Comparison of ENCODE assay signal across 10 mouse cellular contexts in genomic region chr4:151980699-151981098, GRCm38 (mm10). TPM values are rescaled to one million over a fixed set of nuclear protein-coding genes. Genes with fewer than 3 reads are reported as not detected.
A peak's percentile ranks its signal among the peaks of the same experiment; 100 is the strongest.
DNase-seq lines count a peak whose midpoint lies in the region; ATAC-seq and TF ChIP-seq lines count a peak whose summit lies in the region.
"Had no signal": no experiment of that assay in that cellular context is flagged by ENCODE, and none has a peak within 500 bp of the region (broad histone marks: within the 10 kb centered on the region; RNA-seq: fewer than 3 reads in every experiment).

No protein-coding gene starts in this region.

- no peak for TF ChIP-seq EP300 in liver, postnatal 0 days (IDR thresholded peaks at IDR 0.05; ENCODE audit: low read depth)

- no peak overlapping the region for H3K9ac ChIP-seq in forebrain, embryonic 15.5 days (replicated peaks)
- H3K9ac ChIP-seq in forebrain, embryonic 13.5 days = no peak overlapping the region
- no peak overlapping the region for H3K9ac ChIP-seq in liver, postnatal 0 days (replicated peaks)
- no peak overlapping the region for H3K9ac ChIP-seq in liver, embryonic 12.5 days

- peak; percentile 38 for TF ChIP-seq CTCF in liver, postnatal 0 days (IDR thresholded peaks at IDR 0.05; ENCODE audit: low read depth)

- H3K4me1 ChIP-seq in forebrain, embryonic 15.5 days = no peaks in the 10 kb centered on the region
- H3K4me1 ChIP-seq in forebrain, embryonic 13.5 days = no peaks in the 10 kb centered on the region
- 0 out of 2 replicates have a peak, but pooled peaks cover 2% of the 10 kb centered on the region for H3K4me1 ChIP-seq in liver, postnatal 0 days (ENCODE audit: insufficient read depth)
- H3K4me1 ChIP-seq in liver, embryonic 12.5 days = peaks cover 21% of the 10 kb centered on the region

- peaks cover 24% of the 10 kb centered on the region for H3K36me3 ChIP-seq in forebrain, embryonic 15.5 days
- H3K36me3 ChIP-seq in forebrain, embryonic 13.5 days (ENCODE audit: poor library complexity, severe bottlenecking) = peaks cover 74% of the 10 kb centered on the region
- peaks cover 28% of the 10 kb centered on the region for H3K36me3 ChIP-seq in liver, postnatal 0 days (replicated peaks; ENCODE audit: insufficient read depth, low read length)
- peaks cover 78% of the 10 kb centered on the region for H3K36me3 ChIP-seq in liver, embryonic 12.5 days

- no peak for DNase-seq in liver, postnatal 0 days
- DNase-seq in adipocyte (ENCODE audit: low spot score) = peak; percentile 45
- peak; percentile 60 for DNase-seq in skeletal muscle tissue, adult 2 months (ENCODE audit: low read depth, low spot score)
- DNase-seq in thymus, adult 18-20 months = no peak
- no peak for DNase-seq in cerebellum, adult 11 months

- ATAC-seq in forebrain, embryonic 15.5 days (replicated peaks) = peak; percentile 8; the same call in 1 of the 2 replicates
- ATAC-seq in forebrain, embryonic 13.5 days = no peak
- no peak for ATAC-seq in liver, postnatal 0 days
- ATAC-seq in liver, embryonic 12.5 days = no peak

- no peak overlapping the region for H3K4me2 ChIP-seq in forebrain, embryonic 15.5 days (replicated peaks)
- no peak overlapping the region for H3K4me2 ChIP-seq in forebrain, embryonic 13.5 days
- no peak overlapping the region for H3K4me2 ChIP-seq in liver, postnatal 0 days (ENCODE audit: low read depth, low read length)
- H3K4me2 ChIP-seq in liver, embryonic 12.5 days = no peak overlapping the region

- 80% methylated on average over 8 of the region's 8 CpGs for WGBS in forebrain, embryonic 15.5 days
- 84% methylated on average over 8 of the region's 8 CpGs for WGBS in forebrain, embryonic 13.5 days
- 84% methylated on average over 8 of the region's 8 CpGs for WGBS in liver, postnatal 0 days (ENCODE audit: insufficient replicate concordance)
- WGBS in liver, embryonic 12.5 days (ENCODE audit: insufficient replicate concordance) = 80% methylated on average over 8 of the region's 8 CpGs

- no peaks in the 10 kb centered on the region for H3K9me3 ChIP-seq in forebrain, embryonic 15.5 days
- H3K9me3 ChIP-seq in forebrain, embryonic 13.5 days (replicated peaks) = no peaks in the 10 kb centered on the region
- no peaks in the 10 kb centered on the region for H3K9me3 ChIP-seq in liver, postnatal 0 days (ENCODE audit: low read length)
- no peaks in the 10 kb centered on the region for H3K9me3 ChIP-seq in liver, embryonic 12.5 days (replicated peaks)
- H3K9me3 ChIP-seq: G1E; hindbrain, embryonic 10.5 days had no signal

- no peak overlapping the region for H3K4me3 ChIP-seq in forebrain, embryonic 15.5 days
- H3K4me3 ChIP-seq in forebrain, embryonic 13.5 days = no peak overlapping the region
- no peak overlapping the region for H3K4me3 ChIP-seq in liver, postnatal 0 days (ENCODE audit: low read depth, low read length)
- no peak overlapping the region for H3K4me3 ChIP-seq in liver, embryonic 12.5 days

- no peaks in the 10 kb centered on the region for H3K27me3 ChIP-seq in forebrain, embryonic 15.5 days
- H3K27me3 ChIP-seq in forebrain, embryonic 13.5 days = no peaks in the 10 kb centered on the region
- H3K27me3 ChIP-seq in liver, postnatal 0 days (ENCODE audit: insufficient read depth, low read length) = no peaks in the 10 kb centered on the region
- no peaks in the 10 kb centered on the region for H3K27me3 ChIP-seq in liver, embryonic 12.5 days (replicated peaks)

- H3K27ac ChIP-seq in forebrain, embryonic 15.5 days (replicated peaks) = no peak overlapping the region
- no peak overlapping the region for H3K27ac ChIP-seq in forebrain, embryonic 13.5 days
- no peak overlapping the region for H3K27ac ChIP-seq in liver, postnatal 0 days (ENCODE audit: low read depth)
- H3K27ac ChIP-seq in liver, embryonic 12.5 days = no peak overlapping the region
- H3K27ac ChIP-seq: hindbrain, embryonic 10.5 days had no signal

RNA-seq across cellular contexts. Expression of gene Thap3, which starts 8.1 kb away (rescaled TPM):
- polyA plus RNA-seq in forebrain, embryonic 15.5 days (2015; fragmentation: Nextera tagmentation; extraction: Ambion mirVana) = 41.4 and 41.6 TPM in 2 replicates
- 39.6 and 40.6 TPM in 2 replicates for polyA plus RNA-seq in forebrain, embryonic 13.5 days (2015; fragmentation: Nextera tagmentation; extraction: Ambion mirVana)
- 5.7 and 6.8 TPM in 2 replicates for polyA plus RNA-seq in liver, postnatal 0 days (2015; fragmentation: Nextera tagmentation; extraction: Ambion mirVana)
- polyA plus RNA-seq in liver, embryonic 12.5 days (2016; fragmentation: Nextera tagmentation; extraction: Ambion mirVana) = 10.0 and 10.3 TPM in 2 replicates

RNA-seq across cellular contexts. Expression of gene Phf13, which starts 15.4 kb away (rescaled TPM):
- 19.5 and 21.8 TPM in 2 replicates for polyA plus RNA-seq in forebrain, embryonic 15.5 days (2015; fragmentation: Nextera tagmentation; extraction: Ambion mirVana)
- 17.6 and 19.4 TPM in 2 replicates for polyA plus RNA-seq in forebrain, embryonic 13.5 days (2015; fragmentation: Nextera tagmentation; extraction: Ambion mirVana)
- 3.6 and 4.1 TPM in 2 replicates for polyA plus RNA-seq in liver, postnatal 0 days (2015; fragmentation: Nextera tagmentation; extraction: Ambion mirVana)
- polyA plus RNA-seq in liver, embryonic 12.5 days (2016; fragmentation: Nextera tagmentation; extraction: Ambion mirVana) = 10.4 and 11.2 TPM in 2 replicates

RNA-seq across cellular contexts. Expression of gene Klhl21, which starts 27.9 kb away (rescaled TPM):
- polyA plus RNA-seq in forebrain, embryonic 15.5 days (2015; fragmentation: Nextera tagmentation; extraction: Ambion mirVana) = 3.0 and 3.5 TPM in 2 replicates
- polyA plus RNA-seq in forebrain, embryonic 13.5 days (2015; fragmentation: Nextera tagmentation; extraction: Ambion mirVana) = 2.7 and 3.0 TPM in 2 replicates
- 4.2 TPM in 2 replicates for polyA plus RNA-seq in liver, postnatal 0 days (2015; fragmentation: Nextera tagmentation; extraction: Ambion mirVana)
- polyA plus RNA-seq in liver, embryonic 12.5 days (2016; fragmentation: Nextera tagmentation; extraction: Ambion mirVana) = 10.9 and 12.0 TPM in 2 replicates

RNA-seq across cellular contexts. Expression of gene Zbtb48, which starts 46.8 kb away (rescaled TPM):
- 18.0 and 21.5 TPM in 2 replicates for polyA plus RNA-seq in forebrain, embryonic 15.5 days (2015; fragmentation: Nextera tagmentation; extraction: Ambion mirVana)
- polyA plus RNA-seq in forebrain, embryonic 13.5 days (2015; fragmentation: Nextera tagmentation; extraction: Ambion mirVana) = 18.5 and 25.2 TPM in 2 replicates
- polyA plus RNA-seq in liver, postnatal 0 days (2015; fragmentation: Nextera tagmentation; extraction: Ambion mirVana) = 7.4 and 8.5 TPM in 2 replicates
- 11.4 and 12.2 TPM in 2 replicates for polyA plus RNA-seq in liver, embryonic 12.5 days (2016; fragmentation: Nextera tagmentation; extraction: Ambion mirVana)

RNA-seq across cellular contexts. Expression of gene Dnajc11, which starts 47.2 kb away (rescaled TPM):
- polyA plus RNA-seq in forebrain, embryonic 15.5 days (2015; fragmentation: Nextera tagmentation; extraction: Ambion mirVana) = 81.1 and 82.4 TPM in 2 replicates
- polyA plus RNA-seq in forebrain, embryonic 13.5 days (2015; fragmentation: Nextera tagmentation; extraction: Ambion mirVana) = 77.0 and 89.2 TPM in 2 replicates
- 28.8 and 29.2 TPM in 2 replicates for polyA plus RNA-seq in liver, postnatal 0 days (2015; fragmentation: Nextera tagmentation; extraction: Ambion mirVana)
- 74.4 and 85.1 TPM in 2 replicates for polyA plus RNA-seq in liver, embryonic 12.5 days (2016; fragmentation: Nextera tagmentation; extraction: Ambion mirVana)

Comparison
In these comparisons a context has a peak if more than half of its experiments do, and no peak if none do; other contexts are left out.
1. DNase-seq: peak in adipocyte (single experiment) and skeletal muscle tissue, adult 2 months (single experiment); none in liver, postnatal 0 days (single experiment), thymus, adult 18-20 months (0 of 2) and cerebellum, adult 11 months (single experiment).